Mouse (Mus musculus): ENCODE results near the gene Zdhhc15. TPM values are rescaled to one million over a fixed set of nuclear protein-coding genes. Genes with fewer than 3 reads are reported as not detected.
"Not testable (repeated sequence)": the region's sequence is repeated elsewhere in the genome, so short reads cannot be mapped to it uniquely, and the experiment has no call there.

Zdhhc15 gene
- polyA plus RNA-seq (2016; fragmentation: Nextera tagmentation; extraction: Ambion mirVana): 8.2 and 11.6 TPM in 2 replicates

GRCm38 (mm10) chrX:104670757-104671549 lies at the start of gene Zdhhc15:
Gene Zdhhc15, minus strand, starts transcription at chrX:104671064.
- Histone ChIP-seq H3K27me3 (ENCODE audit: insufficient read depth, poor library complexity, severe bottlenecking) (peaks cover 43% of the 10 kb centered on the region), H3K27ac (peak within 1 kb of the TSS; percentile 88), H3K4me1 (replicated peaks) (no peaks in the 10 kb centered on the region), H3K9me3 (no peaks in the 10 kb centered on the region), H3K4me3 (peak within 1 kb of the TSS; percentile 55), H3K36me3 (no peaks in the 10 kb centered on the region)
- peak; percentile 68 for DNase-seq (ENCODE audit: low spot score)
- WGBS: 13% methylated on average over 31 of the region's 31 CpGs

GRCm38 (mm10) chrX:104707935-104708334 lies 37.1 kb upstream of the Zdhhc15 start:
- WGBS: 84% methylated on average over 2 of the region's 2 CpGs
- DNase-seq (ENCODE audit: low spot score): no peak
- Histone ChIP-seq H3K4me3 (no peak overlapping the region), H3K4me1 (replicated peaks) (no peaks in the 10 kb centered on the region), H3K27ac (no peak overlapping the region), H3K36me3 (no peaks in the 10 kb centered on the region), H3K9me3 (no peaks in the 10 kb centered on the region), H3K27me3 (ENCODE audit: insufficient read depth, poor library complexity, severe bottlenecking) (peaks cover 24% of the 10 kb centered on the region)

GRCm38 (mm10) chrX:104669850-104670756 lies 761 bp downstream of the Zdhhc15 start:
- no peak for DNase-seq (ENCODE audit: low spot score)

GRCm38 (mm10) chrX:104656976-104657375 lies 13.9 kb downstream of the Zdhhc15 start:
- Histone ChIP-seq H3K36me3 (no peaks in the 10 kb centered on the region), H3K27me3 (ENCODE audit: insufficient read depth, poor library complexity, severe bottlenecking) (peaks cover 29% of the 10 kb centered on the region), H3K27ac (no peak overlapping the region), H3K9me3 (no peaks in the 10 kb centered on the region), H3K4me1 (replicated peaks) (no peaks in the 10 kb centered on the region), H3K4me3 (no peak overlapping the region)
- WGBS: 79% methylated on average over 1 of the region's 1 CpGs
- DNase-seq (ENCODE audit: low spot score): no peak

More at GRCm38 (mm10) chrX:104669850-104670756, 761 bp downstream of the Zdhhc15 start:
- H3K27ac ChIP-seq: peak overlapping the region; percentile 88
- no peaks in the 10 kb centered on the region for H3K4me1 ChIP-seq (replicated peaks)
- peaks cover 45% of the 10 kb centered on the region for H3K27me3 ChIP-seq (ENCODE audit: insufficient read depth, poor library complexity, severe bottlenecking)
- H3K4me3 ChIP-seq: peak overlapping the region; percentile 55
- 25% methylated on average over 19 of the region's 19 CpGs for WGBS
- H3K36me3 ChIP-seq: no peaks in the 10 kb centered on the region
- H3K9me3 ChIP-seq: no peaks in the 10 kb centered on the region

- Histone ChIP-seq H3K27me3 (ENCODE audit: insufficient read depth, poor library complexity, severe bottlenecking) (peaks cover 7% of the 10 kb centered on the region; the same call in 1 of the 2 replicates), H3K36me3 (no peaks in the 10 kb centered on the region), H3K27ac (no peak overlapping the region), H3K4me1 (replicated peaks) (no peaks in the 10 kb centered on the region), H3K4me3 (no peak overlapping the region), H3K9me3 (no peaks in the 10 kb centered on the region)
- no peak for DNase-seq (ENCODE audit: low spot score)
- WGBS: 91% methylated on average over 10 of the region's 10 CpGs
Measured at GRCm38 (mm10) chrX:104612531-104612930, 58.3 kb downstream of the Zdhhc15 start.

GRCm38 (mm10) chrX:104603738-104604430 lies 67.0 kb downstream of the Zdhhc15 start:
- not testable (repeated sequence) for DNase-seq (ENCODE audit: low spot score); H3K4me1 ChIP-seq (replicated peaks); H3K27ac ChIP-seq; H3K4me3 ChIP-seq; H3K9me3 ChIP-seq; H3K36me3 ChIP-seq
- WGBS: 91% methylated on average over 2 of the region's 7 CpGs
- peaks cover 22% of the 10 kb centered on the region for H3K27me3 ChIP-seq (ENCODE audit: insufficient read depth, poor library complexity, severe bottlenecking)

- not testable (repeated sequence) for DNase-seq (ENCODE audit: low spot score); H3K4me1 ChIP-seq (replicated peaks)
- WGBS: 79% methylated on average over 8 of the region's 13 CpGs
Measured at GRCm38 (mm10) chrX:104602168-104602859, 68.5 kb downstream of the Zdhhc15 start.

GRCm38 (mm10) chrX:104573946-104574345 lies 96.9 kb downstream of the Zdhhc15 start:
- 87% methylated on average over 5 of the region's 5 CpGs for WGBS
- Histone ChIP-seq H3K9me3 (no peaks in the 10 kb centered on the region), H3K36me3 (no peaks in the 10 kb centered on the region), H3K27ac (no peak overlapping the region), H3K27me3 (ENCODE audit: insufficient read depth, poor library complexity, severe bottlenecking) (peaks cover 57% of the 10 kb centered on the region), H3K4me3 (no peak overlapping the region), H3K4me1 (replicated peaks) (no peaks in the 10 kb centered on the region)
- no peak for DNase-seq (ENCODE audit: low spot score)

More at GRCm38 (mm10) chrX:104602168-104602859, 68.5 kb downstream of the Zdhhc15 start:
- H3K9me3 ChIP-seq, H3K4me3 ChIP-seq, H3K36me3 ChIP-seq, H3K27ac ChIP-seq: not testable (repeated sequence)
- H3K27me3 ChIP-seq (ENCODE audit: insufficient read depth, poor library complexity, severe bottlenecking): peaks cover 31% of the 10 kb centered on the region

GRCm38 (mm10) chrX:104567497-104567896 lies 103.4 kb downstream of the Zdhhc15 start:
- peaks cover 69% of the 10 kb centered on the region for H3K27me3 ChIP-seq (ENCODE audit: insufficient read depth, poor library complexity, severe bottlenecking)
- WGBS: 81% methylated on average over 3 of the region's 3 CpGs
- H3K4me1 ChIP-seq (replicated peaks): no peaks in the 10 kb centered on the region
- no peak overlapping the region for H3K4me3 ChIP-seq
- H3K27ac ChIP-seq: no peak overlapping the region
- DNase-seq (ENCODE audit: low spot score): no peak
- H3K36me3 ChIP-seq: no peaks in the 10 kb centered on the region
- H3K9me3 ChIP-seq: no peaks in the 10 kb centered on the region

GRCm38 (mm10) chrX:104545283-104545682 lies 125.6 kb downstream of the Zdhhc15 start:
- Histone ChIP-seq H3K4me1 (replicated peaks) (no peaks in the 10 kb centered on the region), H3K27ac (no peak overlapping the region), H3K9me3 (no peaks in the 10 kb centered on the region), H3K27me3 (ENCODE audit: insufficient read depth, poor library complexity, severe bottlenecking) (peaks cover 59% of the 10 kb centered on the region), H3K36me3 (no peaks in the 10 kb centered on the region), H3K4me3 (no peak overlapping the region)
- no peak for DNase-seq (ENCODE audit: low spot score)
- WGBS: 92% methylated on average over 1 of the region's 1 CpGs

- DNase-seq (ENCODE audit: low spot score): no peak
- Histone ChIP-seq H3K27me3 (ENCODE audit: insufficient read depth, poor library complexity, severe bottlenecking) (peaks cover 67% of the 10 kb centered on the region), H3K27ac (no peak overlapping the region), H3K9me3 (no peaks in the 10 kb centered on the region), H3K4me3 (no peak overlapping the region), H3K36me3 (no peaks in the 10 kb centered on the region), H3K4me1 (replicated peaks) (no peaks in the 10 kb centered on the region)
- 81% methylated on average over 4 of the region's 4 CpGs for WGBS
Measured at GRCm38 (mm10) chrX:104543919-104544595, 126.8 kb downstream of the Zdhhc15 start.
